In genomic region chr5:113079783-113080182, GRCm38 (mm10) we compare ENCODE assay signal across 10 mouse cellular contexts. TPM values are rescaled to one million over a fixed set of nuclear protein-coding genes. Genes with fewer than 3 reads are reported as not detected.
DNase-seq lines count a peak whose midpoint lies in the region; ATAC-seq and TF ChIP-seq lines count a peak whose summit lies in the region.
"Had no signal": no experiment of that assay in that cellular context is flagged by ENCODE, and none has a peak within 500 bp of the region (broad histone marks: within the 10 kb centered on the region; RNA-seq: fewer than 3 reads in every experiment).

No protein-coding gene starts in this region.

- peaks cover 10% of the 10 kb centered on the region; the same call in 1 of the 2 replicates for H3K27me3 ChIP-seq in heart, embryonic 11.5 days (ENCODE audit: control insufficient read depth, insufficient read depth, low read length)
- no peaks in the 10 kb centered on the region for H3K27me3 ChIP-seq in liver, adult 2 months (ENCODE audit: control insufficient read depth, insufficient read depth, low read length)
- H3K27me3 ChIP-seq in splenic B cell, adult 2 months (ENCODE audit: control insufficient read depth, insufficient read depth, low read length, poor library complexity, severe bottlenecking), result no peaks in the 10 kb centered on the region

- no peaks in the 10 kb centered on the region for H3K9me3 ChIP-seq in heart, embryonic 11.5 days (replicated peaks; ENCODE audit: control insufficient read depth, low read length)

- no peak for TF ChIP-seq POLR2A in liver, adult 2 months (IDR thresholded peaks at IDR 0.05; ENCODE audit: extremely low read depth, insufficient read depth, low read length)

- 14% methylated on average over 21 of the region's 21 CpGs for WGBS in heart, embryonic 11.5 days (ENCODE audit: insufficient replicate concordance)
- 33% methylated on average over 21 of the region's 21 CpGs for WGBS in liver, adult 2 months

- peak; percentile 77 for TF ChIP-seq CTCF in liver, adult 2 months (IDR thresholded peaks at IDR 0.05; ENCODE audit: low read depth, low read length)

- no peaks in the 10 kb centered on the region for H3K36me3 ChIP-seq in heart, embryonic 11.5 days (ENCODE audit: control insufficient read depth, insufficient read depth, low read length)
- H3K36me3 ChIP-seq in liver, adult 2 months (ENCODE audit: control insufficient read depth, insufficient read depth, low read length), result no peaks in the 10 kb centered on the region
- no peaks in the 10 kb centered on the region for H3K36me3 ChIP-seq in splenic B cell, adult 2 months (ENCODE audit: control insufficient read depth, insufficient read depth, low read length, poor library complexity, severe bottlenecking)

- ATAC-seq in heart, embryonic 11.5 days (replicated peaks; ENCODE audit: insufficient number of reproducible peaks, low FRiP score, low TSS enrichment), result no peak

- H3K27ac ChIP-seq in heart, embryonic 11.5 days (ENCODE audit: low read depth, low read length), result no peak overlapping the region
- no peak overlapping the region for H3K27ac ChIP-seq in liver, adult 2 months (replicated peaks; ENCODE audit: insufficient read depth, low read depth, low read length)

- no peaks in the 10 kb centered on the region for H3K79me2 ChIP-seq in liver, adult 2 months (ENCODE audit: control insufficient read depth, insufficient read depth, low read length)

- intact Hi-C loops in gastrocnemius, postnatal 14 days (cut with DNase I; ENCODE audit: low total_unique reads), result loop anchor here (10.0 kb wide), 1 partner anchor 645 kb away; no protein-coding TSS in a partner anchor

- DNase-seq in gastrocnemius, postnatal 14 days, result peak; percentile 42
- DNase-seq in gastrocnemius, postnatal 25 days, result no peak
- peak; percentile 46 for DNase-seq in urinary bladder, postnatal 14 days (ENCODE audit: low spot score)
- no peak for DNase-seq in urinary bladder, postnatal 25 days (ENCODE audit: low spot score)
- DNase-seq in liver, adult 2 months (ENCODE audit: extremely low read depth, low read depth, low spot score), result no peak
- DNase-seq in splenic B cell, adult 2 months (ENCODE audit: low read depth, low spot score), result peak; percentile 19
- no peak for DNase-seq in layer of hippocampus, adult 9-11 months

- no peak overlapping the region for H3K4me3 ChIP-seq in heart, embryonic 11.5 days (ENCODE audit: low read depth, low read length)
- no peak overlapping the region for H3K4me3 ChIP-seq in liver, adult 2 months (ENCODE audit: insufficient read depth, low read depth, low read length)

- H3K4me1 ChIP-seq in heart, embryonic 11.5 days (ENCODE audit: control insufficient read depth, insufficient read depth, low read length), result peaks cover 4% of the 10 kb centered on the region; the same call in 1 of the 2 replicates
- H3K4me1 ChIP-seq in liver, adult 2 months (ENCODE audit: control insufficient read depth, insufficient read depth, low read length), result peaks cover 17% of the 10 kb centered on the region

- no peak overlapping the region for H3K9ac ChIP-seq in heart, embryonic 11.5 days (ENCODE audit: low read depth, low read length)
- no peak overlapping the region for H3K9ac ChIP-seq in liver, adult 2 months (ENCODE audit: low read depth, low read length)

- peak overlapping the region; percentile 48 for H3K4me2 ChIP-seq in heart, embryonic 11.5 days

RNA-seq across cellular contexts. Expression of gene Crybb3, which starts 1.6 kb away (rescaled TPM):
- total RNA-seq in gastrocnemius, postnatal 14 days (2021), result 1 to 10 TPM in 1 of 2 experiments, under 1 TPM in 1; 0.94 to 2.0 TPM
- 1 to 10 TPM in 1 of 2 experiments, under 1 TPM in 1; 0.62 to 1.5 TPM for total RNA-seq in gastrocnemius, postnatal 25 days (2021)
- polyA plus RNA-seq in heart, embryonic 11.5 days (2014; fragmentation: Nextera tagmentation; extraction: Ambion mirVana), result 0.56 and 0.77 TPM in 2 replicates
- 0.27 and 2.3 TPM in 2 replicates for total RNA-seq in liver, adult 2 months (2014; rRNA removed)
- 2.4 and 4.3 TPM in 2 replicates for polyA plus RNA-seq in liver, adult 2 months (2012; rRNA removed)
- total RNA-seq: MEL had no signal

RNA-seq across cellular contexts. Expression of gene Crybb2, which starts 9.9 kb away (rescaled TPM):
- not detected for total RNA-seq in gastrocnemius, postnatal 14 days (2021)
- total RNA-seq in gastrocnemius, postnatal 25 days (2021), result not detected
- not detected in 2 replicates for polyA plus RNA-seq in heart, embryonic 11.5 days (2014; fragmentation: Nextera tagmentation; extraction: Ambion mirVana)
- total RNA-seq in liver, adult 2 months (2014; rRNA removed), result not detected in 2 replicates
- polyA plus RNA-seq in liver, adult 2 months (2012; rRNA removed), result not detected in 2 replicates
- total RNA-seq: MEL had no signal
- polyA plus RNA-seq: stomach, embryonic 16.5 days had no signal

Comparison
In these comparisons a context has a peak if more than half of its experiments do, and no peak if none do; other contexts are left out.
1. DNase-seq: peak in gastrocnemius, postnatal 14 days (single experiment), urinary bladder, postnatal 14 days (single experiment) and splenic B cell, adult 2 months (single experiment); none in gastrocnemius, postnatal 25 days (single experiment), urinary bladder, postnatal 25 days (single experiment), liver, adult 2 months (single experiment) and layer of hippocampus, adult 9-11 months (single experiment).